Mouse (Mus musculus): ENCODE data around the gene Ppp4r3a.

The Ppp4r3a gene

GRCm38 (mm10) chr12:101011017-101011416 is 72.5 kb downstream of the Ppp4r3a start:
- no peak for DNase-seq

GRCm38 (mm10) chr12:101010148-101010920 is 73.2 kb downstream of the Ppp4r3a start:
- no peak for DNase-seq

- no peak for DNase-seq
These were observed 74.3 kb downstream of the Ppp4r3a start for GRCm38 (mm10) chr12:101009225-101009624.

- no peak for DNase-seq
These were observed 74.9 kb downstream of the Ppp4r3a start for GRCm38 (mm10) chr12:101008648-101009047.

- no peak for DNase-seq
These were observed 75.5 kb downstream of the Ppp4r3a start for GRCm38 (mm10) chr12:101007968-101008481.

- no peak for DNase-seq
These were observed 76.1 kb downstream of the Ppp4r3a start for GRCm38 (mm10) chr12:101007427-101007826.

- DNase-seq: no peak
These were observed 77.7 kb downstream of the Ppp4r3a start for GRCm38 (mm10) chr12:101005665-101006420.

- DNase-seq: no peak
These were observed 78.5 kb downstream of the Ppp4r3a start for GRCm38 (mm10) chr12:101004982-101005381.

GRCm38 (mm10) chr12:101002801-101003513 is 80.5 kb downstream of the Ppp4r3a start:
- peak; percentile 83 for DNase-seq

- DNase-seq: no peak
These were observed 84.2 kb downstream of the Ppp4r3a start for GRCm38 (mm10) chr12:100999061-100999954.

- no peak for DNase-seq
These were observed 84.9 kb downstream of the Ppp4r3a start for GRCm38 (mm10) chr12:100998564-100998962.

- no peak for DNase-seq
These were observed 85.5 kb downstream of the Ppp4r3a start for GRCm38 (mm10) chr12:100997830-100998563.

- DNase-seq: peak; percentile 27
These were observed 87.1 kb downstream of the Ppp4r3a start for GRCm38 (mm10) chr12:100996378-100996898.

GRCm38 (mm10) chr12:100995607-100996377 is 87.7 kb downstream of the Ppp4r3a start:
- peak; percentile 45 for DNase-seq

- DNase-seq: no peak
These were observed 89.1 kb downstream of the Ppp4r3a start for GRCm38 (mm10) chr12:100994140-100995015.

- no peak for DNase-seq
These were observed 90.4 kb downstream of the Ppp4r3a start for GRCm38 (mm10) chr12:100993146-100993545.

GRCm38 (mm10) chr12:100992505-100992904 is 91.0 kb downstream of the Ppp4r3a start:
- no peak for DNase-seq

GRCm38 (mm10) chr12:100991119-100991518 is 92.4 kb downstream of the Ppp4r3a start:
- no peak for DNase-seq

GRCm38 (mm10) chr12:100990291-100990690 is 93.2 kb downstream of the Ppp4r3a start:
- DNase-seq: no peak

All from kidney, postnatal 14 days (tissue).